Mouse (Mus musculus) thymus, postnatal 0 days (tissue): ENCODE data around the gene Cramp1l. TPM values are rescaled to one million over a fixed set of nuclear protein-coding genes. Genes with fewer than 3 reads are reported as not detected.

Source experiments
- DNase-seq: peaks from one replicate; pipeline ENCODE4 v3.0.0-alpha.2; 2015; ENCODE audit warnings: low spot score
- polyA plus RNA-seq: library from polyadenylated mRNA; unstranded; fragments of >200 nt; fragmentation: Nextera tagmentation; extraction: Ambion mirVana; gene quantifications from 2 replicates; pipeline ENCODE4 v1.2.1, GENCODE M21; 2015

Gene Cramp1l
- polyA plus RNA-seq: 4.7 and 5.4 TPM in 2 replicates

- peak; percentile 99 for DNase-seq
Observed at GRCm38 (mm10) chr17:25015655-25016291, at the start of gene Cramp1l, which contains the start of gene Ift140. Gene Cramp1l (minus strand): TSS chr17:25015788. Gene Ift140 (plus strand): TSS chr17:25016085.

DNA sequence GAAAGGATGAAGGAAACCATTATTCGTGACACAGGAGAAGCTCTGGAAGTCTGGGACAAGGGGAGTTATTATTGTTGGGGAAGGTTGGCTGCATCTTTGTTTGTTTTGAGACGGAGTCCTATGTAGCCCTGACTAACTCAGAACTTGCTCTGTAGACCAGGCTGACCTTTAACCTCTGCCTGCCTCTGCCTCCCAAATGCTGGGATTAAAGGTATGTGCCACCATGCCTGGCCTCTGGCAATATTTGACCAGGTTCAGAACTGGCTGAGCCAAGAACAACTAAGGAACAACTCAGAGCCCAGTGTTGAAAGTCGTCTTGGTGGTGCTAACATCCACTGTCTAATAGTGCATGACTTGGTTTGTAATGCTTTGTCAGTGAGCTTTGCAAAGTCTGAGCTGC is 49.6 kb upstream of the Cramp1l start:
- no peak for DNase-seq

- no peak for DNase-seq
Observed at GRCm38 (mm10) chr17:25064351-25064750, 48.8 kb upstream of the Cramp1l start.

- no peak for DNase-seq
Observed at GRCm38 (mm10) chr17:25063872-25064271, 48.3 kb upstream of the Cramp1l start.

DNA sequence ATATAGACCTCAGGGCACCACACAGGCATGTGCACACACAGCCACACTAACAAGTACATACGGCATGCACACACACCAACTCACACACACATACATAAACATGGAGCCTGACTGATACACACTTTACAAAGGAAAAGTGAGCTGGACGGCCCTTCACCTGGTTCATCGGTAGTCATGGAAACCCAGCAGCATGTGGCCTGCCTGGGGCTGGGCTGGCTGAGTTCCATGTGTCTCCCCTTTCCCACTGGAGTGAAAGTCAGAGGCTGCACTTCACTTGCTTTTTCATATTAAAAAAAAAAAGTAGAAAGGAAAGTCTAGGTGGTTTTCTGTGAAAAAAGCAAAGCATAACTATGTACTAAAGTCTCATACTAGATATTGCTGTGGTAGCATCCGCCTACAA is 47.7 kb upstream of the Cramp1l start:
- DNase-seq: no peak

DNA sequence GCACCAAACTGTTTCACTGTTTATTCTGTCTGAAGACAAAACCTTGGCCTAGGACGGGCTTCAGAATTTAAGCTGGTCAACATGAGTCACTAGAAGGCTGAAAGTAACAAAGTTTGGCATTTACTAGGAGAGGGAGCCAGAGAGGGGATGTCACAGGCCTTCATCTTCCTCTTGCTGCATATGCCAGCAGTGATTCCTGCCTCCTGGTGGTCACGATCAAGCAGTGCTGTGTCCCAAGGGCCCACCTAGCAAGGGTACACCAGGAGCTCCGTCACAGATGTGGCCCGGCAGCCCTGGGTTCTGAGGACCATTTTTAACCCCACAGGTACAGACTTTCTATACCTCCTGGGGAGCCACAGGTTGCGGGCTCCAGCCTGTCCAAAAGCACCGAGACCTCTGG is 41.5 kb upstream of the Cramp1l start:
- no peak for DNase-seq

GRCm38 (mm10) chr17:25053274-25053673 is 37.7 kb upstream of the Cramp1l start:
- no peak for DNase-seq

DNA sequence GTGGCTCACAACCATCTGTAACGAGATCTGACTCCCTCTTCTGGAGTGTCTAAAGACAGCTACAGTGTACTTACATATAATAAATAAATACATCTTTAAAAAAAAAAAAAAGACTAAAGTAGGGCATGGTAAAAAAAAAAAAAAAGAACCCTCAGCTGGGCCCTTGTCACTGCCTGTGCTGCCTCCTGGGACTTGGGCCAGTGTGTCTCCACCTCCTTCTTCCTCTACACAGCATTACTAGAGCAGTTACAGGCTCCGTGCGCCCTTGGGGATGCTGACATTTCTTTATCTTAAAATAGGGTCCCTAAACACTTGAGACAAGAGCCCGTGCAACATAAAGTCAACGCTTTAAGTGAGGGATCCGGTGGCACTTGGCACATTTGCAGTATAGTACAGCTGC is 31.6 kb upstream of the Cramp1l start:
- no peak for DNase-seq

- no peak for DNase-seq
Observed at GRCm38 (mm10) chr17:25045281-25045680, 29.7 kb upstream of the Cramp1l start.

GRCm38 (mm10) chr17:25044879-25045278 is 29.3 kb upstream of the Cramp1l start:
- no peak for DNase-seq

GRCm38 (mm10) chr17:25036183-25036582 is 20.6 kb upstream of the Cramp1l start:
- peak; percentile 5 for DNase-seq

DNA sequence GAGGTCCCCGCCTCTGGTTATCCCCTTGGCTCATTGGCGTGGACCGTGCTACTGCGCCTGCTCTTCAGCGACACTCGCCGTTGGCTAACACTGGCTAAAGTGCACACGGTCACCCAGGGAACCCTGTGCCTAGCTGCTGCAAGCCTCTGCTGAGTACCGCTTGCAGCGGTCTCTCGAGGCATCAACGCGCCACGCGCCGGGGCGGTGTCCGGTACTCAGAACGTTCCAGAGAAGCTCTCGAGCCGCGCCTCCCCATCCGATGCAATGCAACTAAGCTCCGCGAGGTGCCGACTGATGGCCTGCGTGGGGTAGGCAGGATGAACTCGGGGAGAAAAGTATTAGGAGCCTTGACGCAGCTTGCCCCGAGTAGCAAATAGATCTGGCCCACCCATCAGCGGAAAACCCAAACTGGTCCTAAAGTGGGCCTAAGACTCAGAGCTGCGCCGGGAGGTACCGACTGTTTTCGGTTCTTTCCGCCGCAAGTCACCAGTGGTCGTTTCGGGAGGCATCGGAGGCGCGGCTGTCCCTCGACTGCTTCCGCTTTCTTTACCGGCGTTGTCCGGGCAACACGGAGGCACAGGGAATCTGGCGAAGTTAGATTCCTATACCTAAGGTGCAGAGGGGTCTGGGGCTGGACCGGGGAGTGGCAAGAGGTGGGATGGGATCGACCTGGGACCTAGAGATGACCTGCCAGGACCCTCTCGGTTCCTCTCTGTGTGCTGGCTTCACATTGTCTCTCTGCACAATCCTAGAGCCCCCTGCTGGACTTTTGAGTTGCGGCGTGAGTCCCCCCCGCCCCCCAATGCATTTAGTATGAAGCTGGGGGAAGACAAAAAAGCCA is 924 bp upstream of the Cramp1l start:
- DNase-seq: peak; percentile 66

GRCm38 (mm10) chr17:25014841-25015570 is 582 bp downstream of the Cramp1l start:
- peak; percentile 6 for DNase-seq

DNA sequence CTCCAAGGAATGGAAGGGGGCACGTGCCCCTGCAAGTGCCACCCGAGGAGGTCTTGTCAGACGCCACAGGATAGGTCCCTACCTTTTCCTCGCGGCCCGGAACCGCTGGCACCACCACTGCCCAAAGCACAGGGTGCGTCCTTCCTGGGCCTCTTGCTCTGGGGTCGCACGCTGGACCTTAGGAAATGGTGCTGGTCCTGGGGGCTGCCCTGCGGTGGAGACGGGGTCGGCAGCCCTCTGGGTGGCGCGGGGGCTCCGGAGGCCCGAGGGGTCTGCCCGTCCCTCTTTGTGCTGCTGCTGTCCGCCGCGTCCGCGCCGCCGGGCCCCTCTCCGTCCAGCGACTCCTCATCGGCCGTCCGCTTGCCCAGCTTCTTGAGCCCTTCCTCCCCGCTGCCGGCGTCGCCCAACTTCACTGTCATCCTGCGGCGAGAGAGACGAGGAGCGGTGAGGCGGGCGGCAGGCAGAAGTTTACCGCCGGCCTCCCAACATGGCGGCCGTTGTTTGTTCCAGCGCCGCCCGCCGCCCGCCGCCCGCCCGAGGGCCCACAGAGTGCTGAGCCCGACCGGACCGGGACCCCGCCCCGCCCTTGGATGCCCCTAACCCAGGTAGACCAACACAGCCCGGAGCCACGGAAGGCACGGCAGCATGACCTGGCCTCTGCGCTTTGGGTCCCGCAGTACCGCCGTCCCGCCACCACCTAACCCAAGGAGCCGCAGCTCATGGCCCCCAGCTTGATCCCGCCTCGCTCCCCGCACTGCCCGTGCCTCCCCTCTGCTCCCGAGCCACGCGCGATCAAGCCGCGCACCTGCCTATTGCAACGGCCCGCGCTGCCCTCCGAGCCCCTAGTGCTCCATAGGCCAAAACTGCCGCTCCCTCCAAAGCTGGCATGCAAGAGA is 1.7 kb downstream of the Cramp1l start:
- peak; percentile 41 for DNase-seq

GRCm38 (mm10) chr17:25007480-25007879 is 8.1 kb downstream of the Cramp1l start:
- no peak for DNase-seq

DNA sequence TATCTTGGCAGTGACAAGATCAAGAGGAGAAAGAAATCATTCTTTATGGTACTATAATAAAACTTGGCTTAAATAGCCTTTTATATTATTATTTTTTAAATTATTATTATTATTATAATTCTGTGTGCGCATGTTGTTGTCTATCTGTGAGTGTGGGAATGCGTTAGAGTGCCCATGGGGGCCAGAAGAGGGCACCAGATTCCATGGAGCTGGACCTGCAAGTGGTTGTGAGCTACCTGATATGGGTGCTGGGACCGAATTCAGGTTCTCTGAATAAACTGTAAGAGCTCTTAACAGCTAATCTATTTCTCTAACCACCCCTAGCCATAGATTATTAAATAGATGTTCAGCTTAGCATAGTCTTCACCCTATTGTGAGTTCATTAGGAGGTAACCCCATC is 10.5 kb downstream of the Cramp1l start:
- DNase-seq: no peak

DNA sequence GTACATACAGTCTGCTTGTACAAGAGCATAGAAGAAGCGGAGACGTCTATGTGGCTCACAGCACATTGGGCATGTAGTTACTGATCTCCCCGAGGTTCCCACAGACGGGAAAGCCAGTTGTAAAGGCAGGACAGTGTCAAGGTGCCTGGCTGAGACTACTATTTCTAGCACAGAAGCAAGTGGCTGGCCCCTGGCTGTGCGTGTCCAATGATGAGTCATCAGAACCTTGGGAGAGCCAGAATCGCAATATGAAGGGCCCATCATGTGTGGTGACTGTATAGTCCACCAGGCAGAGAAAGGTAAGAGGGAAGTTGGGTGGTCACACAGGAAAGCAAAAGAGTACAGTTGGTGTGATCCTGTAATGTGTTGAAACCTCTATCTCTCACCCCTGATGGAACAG is 20.9 kb downstream of the Cramp1l start:
- no peak for DNase-seq

DNA sequence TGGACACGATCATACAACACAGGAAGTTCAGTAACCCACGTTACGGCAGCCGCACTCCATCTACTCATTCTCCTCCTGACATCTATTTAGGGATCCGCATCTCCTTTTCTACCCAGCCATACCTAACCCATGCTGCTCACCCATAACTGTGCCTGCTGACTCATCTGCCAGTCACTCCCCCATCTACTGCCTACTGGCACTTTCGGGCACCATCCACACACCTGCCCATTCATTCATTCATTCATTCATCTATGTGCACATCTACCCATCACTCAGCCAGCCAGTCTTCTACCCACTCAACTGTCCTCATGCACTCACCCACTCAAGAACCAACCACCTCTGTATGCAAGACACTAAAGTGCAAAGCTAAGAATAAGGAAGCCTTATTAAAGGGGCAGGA is 28.4 kb downstream of the Cramp1l start:
- no peak for DNase-seq

- no peak for DNase-seq
Observed at GRCm38 (mm10) chr17:24960852-24961715, 54.5 kb downstream of the Cramp1l start.
